Mouse (Mus musculus) thymus, postnatal 4 days (tissue): ENCODE results near the gene Zscan22.
"Not testable (repeated sequence)": the region's sequence is repeated elsewhere in the genome, so short reads cannot be mapped to it uniquely, and the experiment has no call there.

ENCODE experiments used
- DNase-seq: peaks from one replicate; pipeline ENCODE4 v3.0.0; 2021

Gene Zscan22

GRCm38 (mm10) chr7:12927693-12928589, 30.3 kb downstream of the Zscan22 start:
- peak; percentile 35 for DNase-seq

GRCm38 (mm10) chr7:12933615-12934140, 36.1 kb downstream of the Zscan22 start:
- DNase-seq = no peak

- DNase-seq = no peak
Observed at GRCm38 (mm10) chr7:12934808-12935207, 37.2 kb downstream of the Zscan22 start.

- not testable (repeated sequence) for DNase-seq
Observed at GRCm38 (mm10) chr7:12937254-12937803, 39.7 kb downstream of the Zscan22 start.

DNA sequence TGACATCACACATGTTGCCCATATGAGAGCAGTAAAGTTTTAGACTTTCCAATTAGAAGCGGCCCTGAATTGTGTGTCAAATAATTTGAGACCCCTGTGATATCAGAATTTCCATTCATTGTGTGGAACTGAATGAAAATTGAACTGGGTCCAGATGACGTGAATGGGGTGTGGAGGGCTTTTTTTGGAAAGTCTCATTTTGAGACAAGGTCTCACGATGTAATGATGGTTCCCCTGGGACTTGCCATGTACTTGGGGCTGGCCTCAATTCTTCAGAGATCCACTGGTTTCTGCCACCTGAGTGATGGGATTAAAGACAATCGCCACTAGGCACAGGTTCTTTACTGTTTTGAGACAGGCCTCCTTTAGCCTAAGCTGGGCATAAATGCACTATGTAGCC, 43.0 kb downstream of the Zscan22 start:
- DNase-seq = no peak

GRCm38 (mm10) chr7:12943488-12943887, 45.9 kb downstream of the Zscan22 start:
- peak; percentile 63 for DNase-seq

DNA sequence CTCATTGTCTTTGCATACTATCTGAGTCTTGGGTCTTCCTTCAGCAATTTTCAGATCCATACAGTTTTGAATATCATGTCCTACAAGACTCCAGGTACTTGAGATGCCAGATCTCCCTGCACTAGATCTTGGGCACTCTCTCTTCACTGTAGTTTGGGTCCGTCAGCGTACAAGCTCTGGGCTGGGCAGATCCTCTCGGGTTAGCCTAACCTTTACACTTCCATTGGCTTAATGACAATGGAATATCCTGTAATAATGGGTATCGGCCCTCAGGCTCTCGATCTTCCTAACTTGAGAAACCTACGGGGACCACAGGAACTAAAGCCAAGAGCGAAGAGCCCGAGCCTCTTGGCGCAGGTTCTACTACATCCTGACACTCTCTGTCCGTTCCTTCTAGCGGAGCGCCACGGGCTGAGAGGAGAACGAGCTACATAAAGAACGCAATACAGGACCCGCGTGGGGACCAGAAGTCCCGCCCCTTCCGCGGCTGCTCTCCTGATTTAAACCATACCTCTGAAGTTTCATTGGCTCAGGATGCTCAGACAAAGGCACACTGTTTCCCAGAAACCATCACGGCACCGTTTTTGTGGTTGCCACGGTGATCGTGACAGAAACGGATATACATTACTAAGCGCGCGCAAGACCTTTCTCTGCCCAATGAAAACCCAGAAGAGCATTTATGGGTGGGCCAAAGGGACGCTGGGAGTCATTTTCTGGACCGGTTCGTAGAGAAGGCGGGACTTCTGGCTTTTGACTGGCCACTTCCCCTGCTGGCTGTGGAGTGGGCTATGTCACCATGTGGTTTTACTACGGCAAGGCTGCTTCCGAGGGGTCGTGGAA, 51.6 kb downstream of the Zscan22 start:
- peak; percentile 89 for DNase-seq

GRCm38 (mm10) chr7:12949872-12950229, 52.2 kb downstream of the Zscan22 start:
- DNase-seq = no peak

DNA sequence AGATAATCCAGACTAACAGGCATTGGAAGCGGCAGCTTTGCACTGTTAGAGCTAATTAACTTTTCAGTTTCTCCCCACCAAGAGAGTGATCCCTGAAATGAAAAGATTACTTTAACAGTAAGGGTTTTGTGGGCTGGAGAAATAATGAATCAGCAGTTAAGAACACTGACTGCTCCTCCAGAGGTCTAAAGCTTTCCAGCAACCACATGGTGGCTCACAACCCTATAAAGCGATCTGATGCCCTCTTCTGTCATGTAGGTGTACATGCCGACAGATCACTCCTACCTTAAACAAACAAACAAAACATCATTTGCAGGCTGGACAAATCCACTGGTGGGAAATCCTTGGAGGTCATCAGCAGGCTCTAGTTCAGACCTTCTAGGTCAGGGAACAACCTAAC, 57.3 kb downstream of the Zscan22 start:
- no peak for DNase-seq

- no peak for DNase-seq
Observed at GRCm38 (mm10) chr7:12957511-12957910, 59.9 kb downstream of the Zscan22 start.
